Mouse (Mus musculus): ENCODE data around the gene Ubxn10.

The Ubxn10 gene

DNA sequence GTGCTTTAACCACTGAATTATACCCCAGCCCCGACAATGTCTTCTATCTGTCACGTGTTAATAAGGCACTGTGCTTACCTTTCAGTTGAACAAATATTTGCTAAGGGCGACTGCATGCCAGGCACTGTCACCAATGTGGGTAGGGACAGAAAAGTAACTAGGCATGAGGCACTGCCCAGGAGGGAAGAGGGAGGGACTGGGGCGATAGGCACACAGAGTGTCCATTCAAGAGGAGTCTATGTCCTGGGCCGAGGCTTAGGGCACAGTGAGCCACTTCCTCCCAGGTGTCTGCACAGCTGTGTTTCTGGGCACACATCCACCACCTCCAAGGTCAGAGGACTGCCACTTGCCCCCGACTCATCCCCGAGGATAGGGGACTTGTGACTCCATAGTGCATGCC is at the start of gene Ubxn10:
TSS of gene Ubxn10 (minus strand) at position 137 of the 400 bp plus-strand sequence.
- DNase-seq, result no peak

- DNase-seq, result no peak
Measured at GRCm38 (mm10) chr4:138786141-138786540, 49.2 kb upstream of the Ubxn10 start.

DNA sequence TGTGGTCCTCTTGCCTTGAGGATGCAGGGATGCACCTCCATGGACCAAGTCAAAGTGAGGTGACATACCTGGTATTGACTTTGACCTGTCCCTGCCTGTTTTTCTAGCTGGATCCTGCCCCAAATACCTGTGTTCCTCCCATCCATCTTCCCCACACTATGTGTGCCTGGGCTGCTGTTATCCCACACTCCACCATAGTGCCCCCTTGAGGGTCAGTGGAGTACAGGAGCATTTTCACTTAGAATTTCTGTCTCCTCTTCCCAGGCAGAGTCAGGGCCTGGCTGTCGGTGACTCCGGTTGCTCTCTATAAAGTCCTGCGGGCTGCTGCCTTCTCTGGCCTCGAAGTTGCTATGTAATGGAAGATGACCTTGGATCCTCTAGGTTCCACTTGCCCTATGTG is 48.8 kb upstream of the Ubxn10 start:
- DNase-seq, result no peak

GRCm38 (mm10) chr4:138782098-138782497 is 45.1 kb upstream of the Ubxn10 start:
- peak; percentile 66 for DNase-seq

DNA sequence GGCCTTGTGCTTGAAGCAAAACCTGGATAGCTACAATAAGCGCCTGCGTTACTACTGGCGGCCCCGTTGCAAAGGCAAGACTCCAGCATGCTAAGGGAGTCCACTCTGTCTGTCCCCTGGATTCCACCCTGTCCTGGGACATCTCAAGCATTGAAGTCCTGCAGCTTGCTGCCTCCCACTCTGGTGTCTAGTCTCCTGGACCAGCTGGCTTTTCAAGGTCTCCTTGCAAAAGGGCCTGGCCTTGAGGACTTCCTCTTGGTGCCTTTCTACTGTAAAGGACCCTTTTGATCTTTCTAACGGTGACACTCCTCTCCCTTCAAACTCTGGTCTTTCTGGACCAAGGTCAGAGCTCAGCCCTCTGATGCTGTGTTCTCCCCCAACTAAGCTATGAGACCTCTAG is 43.3 kb upstream of the Ubxn10 start:
- no peak for DNase-seq

GRCm38 (mm10) chr4:138777417-138778407 is 40.7 kb upstream of the Ubxn10 start:
- no peak for DNase-seq

DNA sequence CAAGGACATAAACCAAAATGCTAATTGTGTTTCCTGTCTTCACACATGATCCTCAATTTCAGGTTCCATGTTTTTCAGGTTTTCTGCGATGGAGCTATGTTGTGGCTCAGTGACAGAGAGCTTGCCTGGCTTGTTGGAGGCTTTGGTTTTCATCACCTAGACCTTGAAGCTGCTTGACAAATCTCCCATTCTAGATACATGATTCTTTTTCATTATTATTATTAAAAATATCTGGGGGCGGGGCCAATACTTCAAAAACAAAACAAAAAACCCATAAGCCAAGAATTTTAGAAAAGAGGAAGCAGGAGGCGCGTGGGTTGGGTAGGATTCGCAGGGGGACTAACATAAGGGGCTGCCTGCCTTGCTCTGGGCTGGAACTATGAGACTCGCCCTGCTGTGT is 38.5 kb upstream of the Ubxn10 start, which contains the start of gene Pla2g2d:
TSS of gene Pla2g2d (plus strand) at position 301 of the 400 bp plus-strand sequence.
- DNase-seq, result no peak

- no peak for DNase-seq
Measured at GRCm38 (mm10) chr4:138772386-138772785, 35.4 kb upstream of the Ubxn10 start.

DNA sequence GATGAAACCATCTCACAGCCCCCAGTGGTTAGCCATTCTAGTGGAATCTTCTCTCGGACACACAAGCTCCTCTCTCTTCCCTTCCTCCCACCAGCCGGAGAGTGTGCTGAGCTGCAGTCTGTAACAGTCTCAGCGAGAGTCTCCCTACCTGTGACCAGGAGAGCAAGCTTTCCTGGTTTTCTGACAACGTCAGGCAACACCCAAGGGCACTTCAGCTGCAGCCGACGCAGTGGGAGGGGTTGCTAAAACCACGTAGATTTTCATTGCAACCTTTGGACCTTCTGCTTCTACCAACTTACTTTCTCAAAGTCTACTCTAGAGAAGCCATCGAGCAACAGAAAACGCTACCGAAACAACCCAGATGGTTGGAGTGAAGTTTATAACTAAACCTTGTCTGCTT is 35.0 kb upstream of the Ubxn10 start:
- no peak for DNase-seq

DNA sequence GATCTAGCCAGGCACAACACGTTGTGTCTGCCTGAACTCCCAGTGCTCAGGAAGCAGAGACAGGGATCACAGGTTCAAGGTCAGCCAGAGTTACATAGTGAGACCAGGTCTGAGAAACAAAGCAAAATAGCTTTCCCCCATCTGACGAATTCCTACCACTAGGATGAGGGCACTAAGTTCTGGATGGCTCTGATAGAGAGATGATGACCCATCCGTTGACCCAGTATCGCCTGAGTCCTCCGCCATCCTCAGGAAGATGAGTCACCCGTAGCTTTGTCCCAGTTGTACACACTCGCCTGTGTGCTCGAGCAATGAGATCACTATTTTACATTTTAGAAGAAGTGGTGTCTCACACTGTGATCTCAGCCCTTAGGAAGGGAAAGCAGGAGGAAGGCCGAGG is 25.3 kb upstream of the Ubxn10 start:
- DNase-seq, result no peak

DNA sequence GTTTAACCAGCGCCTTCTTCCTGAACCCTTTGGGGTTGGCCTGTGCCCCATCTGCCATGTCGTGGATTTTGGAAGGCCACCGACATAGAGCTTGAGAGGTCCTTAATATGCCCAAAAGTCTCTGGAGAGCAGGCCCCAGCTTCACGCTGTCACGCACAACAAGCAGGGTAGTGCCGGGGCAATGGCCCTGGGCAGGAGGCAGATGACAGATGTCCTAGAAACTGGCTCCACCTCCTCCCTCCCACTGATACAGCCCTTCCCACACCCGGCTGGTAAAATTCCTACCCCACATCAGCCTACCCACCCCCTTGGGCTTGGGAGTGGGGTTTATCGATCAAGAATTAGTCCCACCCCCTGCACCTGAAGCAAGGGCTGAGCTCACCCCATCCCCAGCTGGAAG is 20.4 kb upstream of the Ubxn10 start, which contains the start of gene Pla2g2f:
TSS of gene Pla2g2f (minus strand) at position 211 of the 400 bp plus-strand sequence.
- DNase-seq, result no peak

- no peak for DNase-seq
Measured at GRCm38 (mm10) chr4:138755983-138756382, 19.0 kb upstream of the Ubxn10 start.

DNA sequence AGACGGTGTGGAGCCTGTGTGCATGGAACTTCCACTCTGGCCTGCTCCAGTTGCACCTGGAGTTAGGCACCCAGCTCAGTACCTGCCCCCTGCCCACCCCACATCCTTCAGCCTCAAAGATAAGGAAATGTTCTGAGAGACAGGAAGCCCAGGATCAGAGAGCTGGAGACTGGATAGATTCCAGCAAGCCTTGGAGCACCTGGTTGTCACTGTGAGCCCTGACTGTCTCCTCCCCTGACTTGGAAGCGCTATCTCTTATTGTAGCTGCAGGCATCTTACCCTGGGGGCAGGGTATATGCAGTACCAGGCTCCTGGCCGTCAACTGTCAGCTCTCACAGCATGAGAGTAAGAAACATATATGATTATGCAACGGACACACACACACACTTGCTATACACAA is 18.5 kb upstream of the Ubxn10 start:
- DNase-seq, result no peak

DNA sequence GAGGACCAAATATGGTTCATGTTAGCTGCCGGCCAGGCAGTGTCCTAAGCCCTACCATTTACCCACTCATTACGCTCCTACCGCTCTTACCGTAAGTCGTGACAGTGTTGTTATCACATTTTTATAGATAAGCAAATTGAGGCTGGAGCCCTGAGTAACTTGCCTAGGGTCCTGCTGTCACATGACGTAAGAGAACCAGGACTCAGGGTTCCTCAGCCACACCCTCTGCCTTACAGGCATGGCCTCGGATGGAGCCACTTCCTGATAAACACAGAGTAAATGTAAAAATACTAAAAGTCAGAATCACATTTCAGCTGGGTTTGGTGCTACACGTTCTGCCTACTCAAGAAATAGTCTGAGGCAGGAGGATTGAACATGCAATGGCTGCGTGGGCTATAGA is 17.5 kb upstream of the Ubxn10 start:
- no peak for DNase-seq

DNA sequence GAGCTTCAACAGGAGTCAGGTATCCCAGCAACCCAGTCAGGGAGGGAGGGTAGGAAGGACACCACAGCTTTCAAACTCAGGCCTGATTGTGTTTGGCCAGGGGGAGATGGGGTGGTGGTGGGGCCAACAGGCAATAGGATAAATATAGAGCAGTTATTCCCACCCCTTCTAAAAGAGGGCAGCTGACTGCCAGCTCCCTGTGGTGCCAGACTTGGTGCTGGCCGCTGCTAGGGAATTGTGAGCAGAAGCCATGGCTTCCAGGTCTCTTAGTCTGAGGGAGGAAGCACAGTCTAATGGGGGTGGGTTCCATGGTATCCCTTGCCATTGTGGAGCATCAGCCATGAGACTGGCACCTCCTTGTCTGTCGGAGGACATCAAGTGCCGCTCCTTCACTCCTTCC is 16.6 kb upstream of the Ubxn10 start:
- DNase-seq, result no peak

DNA sequence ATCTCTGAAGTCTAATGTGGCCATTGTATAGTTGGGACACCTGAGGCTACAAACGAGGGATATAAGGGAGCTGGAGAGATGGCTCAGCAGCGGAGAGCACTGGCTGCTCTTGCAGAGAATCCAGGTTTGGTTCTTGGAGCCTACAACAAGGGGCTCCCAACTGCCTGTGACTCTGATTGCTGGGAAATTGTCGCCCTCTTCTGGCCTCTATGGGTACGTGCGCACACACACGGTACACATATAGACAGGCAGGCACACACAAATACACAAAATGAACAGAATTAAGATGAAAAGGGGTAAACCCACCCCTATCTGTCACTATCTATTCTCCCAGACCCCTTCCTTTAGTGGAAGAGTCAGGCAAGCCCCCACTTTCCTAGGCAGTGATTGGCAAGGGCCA is 15.6 kb upstream of the Ubxn10 start:
- no peak for DNase-seq

GRCm38 (mm10) chr4:138748369-138749072 is 11.6 kb upstream of the Ubxn10 start:
- no peak for DNase-seq

DNA sequence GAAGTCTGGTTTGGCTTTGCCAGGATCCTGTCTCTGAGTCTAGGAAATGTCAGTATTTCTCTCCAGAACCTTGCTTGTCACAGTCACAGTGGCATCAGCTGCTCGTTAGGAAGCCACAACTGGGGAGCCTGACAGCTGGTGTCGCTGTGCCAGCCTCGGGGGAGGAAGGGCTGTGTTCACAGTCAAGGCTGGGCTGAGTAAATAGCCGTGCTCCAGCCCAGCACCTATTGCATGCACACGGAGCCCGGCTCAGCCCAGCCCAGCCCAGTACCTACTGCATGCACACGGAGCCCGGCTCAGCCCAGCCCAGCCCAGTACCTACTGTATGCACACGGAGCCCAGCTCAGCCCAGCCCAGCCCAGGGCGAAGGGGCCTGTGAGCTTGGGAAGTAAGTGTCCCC is 10.9 kb upstream of the Ubxn10 start:
- DNase-seq, result no peak

DNA sequence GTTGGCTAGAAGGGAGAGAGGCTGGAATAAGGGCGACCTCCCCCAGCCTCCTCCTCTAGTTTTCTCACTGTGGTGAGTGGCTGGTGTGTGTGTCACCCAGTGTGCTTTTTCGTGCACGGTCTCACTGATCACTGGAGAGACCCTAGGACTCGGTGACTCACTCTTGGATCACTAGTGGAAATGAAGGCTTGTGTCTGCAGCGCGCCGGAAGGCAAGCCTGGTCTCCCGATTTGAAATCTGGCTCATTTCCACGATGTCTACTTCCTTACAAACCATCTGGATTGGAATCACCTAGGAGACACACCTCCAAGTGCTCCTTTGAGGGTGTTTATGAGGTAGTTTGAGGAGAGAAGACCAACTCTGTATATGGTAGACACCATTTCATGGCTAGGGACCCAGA is 9.9 kb upstream of the Ubxn10 start:
- DNase-seq, result no peak

GRCm38 (mm10) chr4:138745884-138746283 is 8.9 kb upstream of the Ubxn10 start:
- DNase-seq, result no peak

- DNase-seq, result no peak
Measured at GRCm38 (mm10) chr4:138739136-138739851, 2.3 kb upstream of the Ubxn10 start.

- no peak for DNase-seq
Measured at GRCm38 (mm10) chr4:138734863-138735262, 2.1 kb downstream of the Ubxn10 start.

DNA sequence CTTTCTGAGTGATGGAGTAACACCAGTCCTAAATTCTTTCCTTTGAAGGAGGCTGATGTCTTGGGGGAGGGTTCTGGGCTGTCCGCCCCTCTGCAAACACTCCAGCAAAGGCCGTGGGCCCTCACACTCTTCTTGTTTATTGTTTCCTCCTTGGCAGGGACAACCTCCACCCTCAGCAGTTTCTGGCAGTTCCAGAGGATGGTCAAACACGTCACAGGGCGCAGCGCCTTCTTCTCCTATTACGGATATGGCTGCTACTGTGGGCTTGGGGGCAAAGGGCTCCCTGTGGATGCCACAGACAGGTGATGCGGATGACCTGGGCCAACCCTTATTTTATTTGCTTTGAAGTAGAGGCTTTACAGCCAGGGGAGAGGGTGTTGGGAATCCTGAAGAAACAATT is 2.9 kb downstream of the Ubxn10 start:
- no peak for DNase-seq
